Mouse (Mus musculus) heart, postnatal 4 days (tissue): ENCODE measurements around the gene 4930404N11Rik. TPM values are rescaled to one million over a fixed set of nuclear protein-coding genes. Genes with fewer than 3 reads are reported as not detected.

Experiments
- microRNA-seq, 2 experiments: library from miRNA; unstranded; fragments of <30 nt; microRNA quantifications; one replicate each; pipeline ENCODE4 v1.2.0; 2021 to 2022
- total RNA-seq, 2 experiments: library from RNA; stranded (reverse); gene quantifications; 2 replicates each; pipeline ENCODE4 v1.2.3; 2021

The 4930404N11Rik gene
- total RNA-seq, 2 experiments from 2014 or later: 0.63 to 2.0 TPM

Small RNA genes lying within 50 kb of the gene (microRNA-seq; reads per million reads assigned to microRNA genes)
- gene Mir6913: 0.35 to 0.82 reads per million in 2 experiments

Other genes starting within 250 kb of the 4930404N11Rik start
- gene Zbtb7a, start 230.6 kb downstream of the 4930404N11Rik start, total RNA-seq: 10 to 100 TPM; 37.0 to 43.0 TPM
- gene Pias4, start 197.9 kb downstream of the 4930404N11Rik start, total RNA-seq: 10 to 100 TPM; 17.5 to 18.6 TPM
- gene Eef2, start 189.2 kb downstream of the 4930404N11Rik start, total RNA-seq: 1,000 to 10,000 TPM; 1,326 to 1,351 TPM
- 10 to 100 TPM; 41.9 to 45.7 TPM for gene Dapk3, start 182.8 kb downstream of the 4930404N11Rik start, total RNA-seq
- not detected for gene 4930442H23Rik, start 182.0 kb downstream of the 4930404N11Rik start, total RNA-seq
- gene Nmrk2, start 163.8 kb downstream of the 4930404N11Rik start, total RNA-seq: 10 to 100 TPM; 44.1 to 74.9 TPM
- under 1 TPM; 0.23 to 0.24 TPM for gene Atcay, start 135.0 kb downstream of the 4930404N11Rik start, total RNA-seq
- gene Zfr2, start 132.7 kb downstream of the 4930404N11Rik start, total RNA-seq: 1 to 10 TPM; 4.2 to 5.5 TPM
- under 1 TPM; 0.21 to 0.56 TPM for gene Matk, start 112.9 kb downstream of the 4930404N11Rik start, total RNA-seq
- gene Mrpl54, start 98.9 kb downstream of the 4930404N11Rik start, total RNA-seq: 100 to 1,000 TPM; 118 to 125 TPM
- 10 to 100 TPM; 49.0 to 53.0 TPM for gene Apba3, start 98.9 kb downstream of the 4930404N11Rik start, total RNA-seq
- under 1 TPM in 1 of 2 experiments, not detected in 1; 0.50 TPM for gene Tjp3, start 74.2 kb downstream of the 4930404N11Rik start, total RNA-seq
- gene Pip5k1c, start 72.9 kb downstream of the 4930404N11Rik start, total RNA-seq: 10 to 100 TPM; 52.0 to 55.4 TPM
- 10 to 100 TPM; 20.7 to 21.0 TPM for gene Cactin, start 44.7 kb downstream of the 4930404N11Rik start, total RNA-seq
- 1 to 10 TPM; 5.5 to 5.6 TPM for gene Tbxa2r, start 37.1 kb downstream of the 4930404N11Rik start, total RNA-seq
- gene Gipc3, start 22.6 kb downstream of the 4930404N11Rik start, total RNA-seq: 1 to 10 TPM; 2.2 to 3.3 TPM
- 100 to 1,000 TPM; 107 to 113 TPM for gene Hmg20b, start 15.3 kb downstream of the 4930404N11Rik start, total RNA-seq
- gene Mfsd12, start 8.3 kb downstream of the 4930404N11Rik start, total RNA-seq: 10 to 100 TPM; 12.1 to 13.5 TPM
- gene Fzr1, start 12.7 kb upstream of the 4930404N11Rik start, total RNA-seq: 10 to 100 TPM; 55.4 to 56.8 TPM
- 10 to 100 TPM; 52.9 to 55.9 TPM for gene Dohh, start 18.6 kb upstream of the 4930404N11Rik start, total RNA-seq
- under 1 TPM; 0.55 to 0.70 TPM for gene Gm48551, start 18.6 kb upstream of the 4930404N11Rik start, total RNA-seq
- gene Gm48552, start 23.2 kb upstream of the 4930404N11Rik start, total RNA-seq: under 1 TPM; 0.72 to 0.98 TPM
- 1 to 10 TPM; 1.9 to 2.4 TPM for gene Smim24, start 27.2 kb upstream of the 4930404N11Rik start, total RNA-seq
- gene Nfic, start 89.8 kb upstream of the 4930404N11Rik start, total RNA-seq: 100 to 1,000 TPM; 125 to 130 TPM
- under 1 TPM; 0.09 to 0.33 TPM for gene Celf5, start 116.9 kb upstream of the 4930404N11Rik start, total RNA-seq
- gene Ncln, start 130.6 kb upstream of the 4930404N11Rik start, total RNA-seq: 10 to 100 TPM; 57.1 to 62.3 TPM
- gene S1pr4, start 134.3 kb upstream of the 4930404N11Rik start, total RNA-seq: under 1 TPM; 0.50 to 0.57 TPM
- gene Gna15, start 158.4 kb upstream of the 4930404N11Rik start, total RNA-seq: under 1 TPM; 0.48 to 0.56 TPM
- gene Gna11, start 179.4 kb upstream of the 4930404N11Rik start, total RNA-seq: 10 to 100 TPM; 58.5 to 62.7 TPM
- gene Aes, start 193.7 kb upstream of the 4930404N11Rik start, total RNA-seq: 100 to 1,000 TPM; 821 to 843 TPM
- gene Tle2, start 208.7 kb upstream of the 4930404N11Rik start, total RNA-seq: 10 to 100 TPM; 15.3 to 17.1 TPM
- 10 to 100 TPM in 1 of 2 experiments, 1 to 10 TPM in 1; 7.2 to 10.6 TPM for gene Tle6, start 235.3 kb upstream of the 4930404N11Rik start, total RNA-seq
- 1 to 10 TPM; 1.2 to 1.3 TPM for gene BC025920, start 240.5 kb upstream of the 4930404N11Rik start, total RNA-seq